Mouse (Mus musculus) MEL (cell line): ENCODE measurements at regions not wholly inside any gene's neighbourhood (a gene's known extent, or its start where the extent isn't known, plus 50 kb on each side); places are given as distances from the start of the nearest gene placed in this dataset.

Experiments
- CTCF ChIP-seq, 3 experiments: IDR thresholded peaks in 2 of 3; conservative IDR thresholded peaks in 1 of 3; 2 replicates each; pipeline ENCODE4 v1.5.1; 2011 to 2012; ENCODE audit warnings: low read length in 3 of 3, low read depth in 2 of 3, mild to moderate bottlenecking in 2 of 3, improper control_type of control experiment in 1 of 3, inconsistent platforms in 1 of 3, mixed read lengths in 1 of 3, moderate library complexity in 1 of 3; ENCODE audit not compliant: control insufficient read depth in 1 of 3, insufficient read depth in 1 of 3, poor library complexity in 1 of 3, severe bottlenecking in 1 of 3
- EP300 ChIP-seq, 2 experiments: IDR thresholded peaks; 2 replicates each; pipeline ENCODE4 v1.6.1; 2011; ENCODE audit warnings: improper control_type of control experiment in 2 of 2, low read length in 2 of 2, low read depth in 1 of 2, mild to moderate bottlenecking in 1 of 2
- HCFC1 ChIP-seq: IDR thresholded peaks from 2 replicates; pipeline ENCODE4 v1.6.1; 2012; ENCODE audit warnings: low read depth, mild to moderate bottlenecking, inconsistent platforms, low read length, improper control_type of control experiment, moderate library complexity
- MYB ChIP-seq: IDR thresholded peaks from 2 replicates; pipeline ENCODE4 v1.6.1; 2011; ENCODE audit warnings: mild to moderate bottlenecking, low read depth, low read length, improper control_type of control experiment
- POLR2A ChIP-seq, 2 experiments: IDR thresholded peaks; 2 replicates each; pipeline ENCODE4 v1.6.1; 2011 to 2012; ENCODE audit warnings: low read length in 2 of 2, mild to moderate bottlenecking in 2 of 2, control low read depth in 1 of 2, improper control_type of control experiment in 1 of 2, low read depth in 1 of 2, moderate library complexity in 1 of 2; ENCODE audit not compliant: control insufficient read depth in 1 of 2, insufficient read depth in 1 of 2, poor library complexity in 1 of 2
- SIN3A ChIP-seq: IDR thresholded peaks from 2 replicates; pipeline ENCODE4 v1.6.1; 2012; ENCODE audit warnings: low read length, improper control_type of control experiment, inconsistent platforms
- USF2 ChIP-seq, 2 experiments: IDR thresholded peaks; 2 replicates each; pipeline ENCODE4 v1.6.1; 2011 to 2012; ENCODE audit warnings: improper control_type of control experiment in 2 of 2, low read length in 2 of 2, borderline replicate concordance in 1 of 2, inconsistent platforms in 1 of 2, low read depth in 1 of 2, mild to moderate bottlenecking in 1 of 2; ENCODE audit not compliant: insufficient read depth in 1 of 2
- ZKSCAN1 ChIP-seq: IDR thresholded peaks from 2 replicates; pipeline ENCODE4 v1.6.1; 2012; ENCODE audit warnings: low read depth, mild to moderate bottlenecking, inconsistent platforms, low read length, improper control_type of control experiment, moderate library complexity
- ZMIZ1 ChIP-seq: IDR thresholded peaks from 2 replicates; pipeline ENCODE4 v1.6.1; 2012; ENCODE audit warnings: low read depth, mild to moderate bottlenecking, inconsistent platforms, low read length, improper control_type of control experiment, moderate library complexity

- TF ChIP-seq POLR2A (IDR thresholded peaks at IDR 0.05; ENCODE audit: control insufficient read depth in 1 of 2, insufficient read depth in 1 of 2, low read depth in 1 of 2, low read length in 2 of 2, poor library complexity in 1 of 2) (no peak), USF2 (IDR thresholded peaks at IDR 0.05; ENCODE audit: borderline replicate concordance in 1 of 2, insufficient read depth in 1 of 2, low read depth in 1 of 2, low read length in 2 of 2) (no peak), CTCF (IDR thresholded peaks at IDR 0.05 in 2 of 3, conservative IDR thresholded peaks at IDR 0.05 in 1 of 3; ENCODE audit: control insufficient read depth in 1 of 3, insufficient read depth in 1 of 3, low read depth in 2 of 3, low read length in 3 of 3, poor library complexity in 1 of 3, severe bottlenecking in 1 of 3) (no peak), EP300 (IDR thresholded peaks at IDR 0.05; ENCODE audit: low read depth in 1 of 2, low read length in 2 of 2) (no peak), ZKSCAN1 (no peak), HCFC1 (no peak), ZMIZ1 (no peak), SIN3A (no peak), MYB (no peak)
These were observed 176.1 kb upstream of the Sash1 start for GRCm38 (mm10) chr10:9061979-9062378.
